Mouse (Mus musculus) megakaryocyte-erythroid progenitor cell, adult 5-6 weeks (primary cell): Measurements from ENCODE around the gene Etnk1. TPM values are rescaled to one million over a fixed set of nuclear protein-coding genes. Genes with fewer than 3 reads are reported as not detected.
A peak's percentile ranks its signal among the peaks of the same experiment; 100 is the strongest.

Source experiments
- ATAC-seq: replicated peaks from 2 replicates; pipeline ENCODE4 v1.8.0; 2016; ENCODE audit warnings: mild to moderate bottlenecking, inconsistent platforms; ENCODE audit not compliant: severe bottlenecking, poor library complexity, low FRiP score, low TSS enrichment
- total RNA-seq, 2 experiments: library from RNA; stranded (forward) in 1 of 2; stranded (reverse) in 1 of 2; fragments of 200-1000, 215-1000 nt in 1 of 2; fragments of >200 nt in 1 of 2; fragmentation: Nextera tagmentation in 1 of 2; gene quantifications; 2 replicates each; pipeline ENCODE4 v1.2.3; 2014 to 2017

Etnk1 gene
- total RNA-seq, 2 experiments from 2014 or later: 65.0 to 86.4 TPM

DNA sequence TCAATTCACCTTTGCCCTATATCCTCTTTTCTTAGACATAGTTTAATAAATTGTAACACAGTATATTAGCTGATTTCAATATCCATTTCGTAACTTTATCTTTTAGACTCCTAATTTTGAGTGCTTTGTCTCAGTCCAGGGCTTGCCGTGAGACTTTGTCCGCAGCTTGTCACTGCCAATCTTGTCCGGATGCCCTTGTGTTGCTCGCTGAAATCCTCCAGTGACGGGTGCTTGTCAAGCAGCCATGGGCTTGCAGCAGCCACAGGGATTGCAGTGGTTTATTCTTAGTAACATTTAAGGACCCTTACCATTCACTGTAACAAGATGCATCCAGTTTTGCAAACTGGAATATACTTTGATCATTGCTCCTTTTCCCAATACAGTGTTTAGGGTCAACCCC is 26.6 kb downstream of the Etnk1 start:
- ATAC-seq: no peak

DNA sequence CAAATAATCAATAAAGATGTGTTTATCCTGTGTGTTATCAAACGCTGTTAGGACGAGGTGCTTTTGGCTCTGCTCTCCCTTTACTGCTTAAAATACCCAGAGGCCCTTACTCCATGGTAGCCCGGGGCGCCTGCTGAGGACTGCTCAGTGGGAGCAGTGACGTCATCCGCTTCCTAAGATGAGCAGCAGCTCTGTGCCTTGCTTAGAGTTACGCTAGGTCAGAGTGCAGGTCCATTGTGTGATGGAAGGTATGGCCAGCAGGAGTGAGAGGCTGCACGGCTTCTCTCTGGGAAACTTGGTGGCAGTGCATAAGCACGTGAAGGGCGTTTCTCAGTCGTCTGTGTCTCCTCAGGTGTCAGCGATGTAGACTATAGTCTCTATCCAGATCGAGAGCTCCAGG is 30.0 kb downstream of the Etnk1 start:
- no peak for ATAC-seq

DNA sequence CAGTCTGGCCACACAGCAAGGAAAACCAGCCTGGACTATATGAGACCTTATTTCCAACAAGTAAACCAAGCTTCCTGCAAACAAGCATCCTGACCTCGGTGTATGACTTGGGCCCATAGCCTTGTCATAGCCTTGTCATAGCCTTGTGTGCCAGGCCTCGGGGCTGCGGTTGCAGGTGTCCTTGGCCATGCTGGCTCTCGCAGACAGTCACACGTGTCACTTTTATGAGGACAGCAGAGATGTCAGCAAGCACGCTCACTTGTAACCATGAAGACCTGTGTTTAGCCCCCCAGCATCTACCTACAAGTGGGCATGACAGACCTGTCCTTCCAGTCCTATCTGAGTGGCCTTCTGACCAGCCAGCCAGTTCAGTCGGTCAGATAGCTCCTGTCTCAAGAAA is 31.4 kb downstream of the Etnk1 start:
- no peak for ATAC-seq

DNA sequence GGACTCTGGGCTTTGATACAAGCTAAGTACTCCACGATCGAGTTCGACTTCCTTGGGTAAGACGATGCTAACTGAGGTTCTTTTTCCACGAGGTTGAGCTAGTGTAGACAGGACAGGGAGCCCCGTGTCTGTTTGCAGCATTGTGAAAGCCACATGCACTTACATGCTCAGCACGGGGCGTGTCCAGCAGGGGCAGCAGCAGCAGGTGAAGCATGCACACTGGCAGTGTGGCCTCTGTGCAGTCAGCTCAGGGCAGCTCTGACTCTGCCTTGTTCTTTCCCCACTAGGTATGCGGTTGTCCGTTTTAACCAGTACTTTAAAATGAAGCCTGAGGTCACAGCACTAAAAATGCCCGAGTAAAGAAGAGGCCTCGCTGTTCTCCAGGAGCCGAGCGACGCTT is 36.1 kb downstream of the Etnk1 start:
- no peak for ATAC-seq

DNA sequence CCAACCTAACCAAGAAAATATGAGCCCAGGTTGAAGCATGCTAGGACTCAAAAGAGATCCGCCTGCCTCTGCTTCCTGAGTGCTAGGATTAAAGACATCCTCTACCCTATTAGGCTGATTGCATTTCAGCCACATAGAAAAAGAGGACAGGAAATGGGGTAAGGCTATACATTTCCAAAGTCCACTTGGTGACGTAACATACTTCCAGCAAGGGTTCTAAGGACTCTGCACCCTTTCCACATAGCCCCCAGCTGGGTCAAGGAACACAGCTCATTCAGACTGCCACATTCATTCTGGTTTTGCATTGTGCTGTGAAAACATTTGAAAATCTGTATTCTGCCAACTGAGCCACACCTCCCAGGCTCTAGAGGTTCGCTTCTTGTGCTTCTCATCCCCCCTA is 41.9 kb downstream of the Etnk1 start:
- no peak for ATAC-seq

DNA sequence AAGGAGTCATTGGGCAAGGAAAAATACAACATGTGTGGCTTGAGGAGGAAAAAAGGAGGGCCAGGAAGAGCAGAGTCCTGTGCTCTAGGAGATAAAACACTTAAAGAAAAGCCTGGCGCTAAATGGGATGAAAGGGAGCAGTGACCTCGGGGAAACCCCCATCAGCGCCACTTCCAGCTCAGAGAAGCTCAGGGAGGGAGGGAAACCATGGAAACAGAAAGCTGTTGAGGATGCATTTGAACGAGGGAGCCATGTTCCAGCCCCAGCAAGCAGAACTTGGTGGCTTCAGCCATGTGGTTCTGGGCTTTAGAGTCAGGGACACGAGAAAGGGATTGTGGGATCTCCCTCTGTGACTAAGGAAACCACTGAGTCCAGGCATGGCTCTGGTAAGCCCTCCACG is 45.7 kb downstream of the Etnk1 start:
- no peak for ATAC-seq

DNA sequence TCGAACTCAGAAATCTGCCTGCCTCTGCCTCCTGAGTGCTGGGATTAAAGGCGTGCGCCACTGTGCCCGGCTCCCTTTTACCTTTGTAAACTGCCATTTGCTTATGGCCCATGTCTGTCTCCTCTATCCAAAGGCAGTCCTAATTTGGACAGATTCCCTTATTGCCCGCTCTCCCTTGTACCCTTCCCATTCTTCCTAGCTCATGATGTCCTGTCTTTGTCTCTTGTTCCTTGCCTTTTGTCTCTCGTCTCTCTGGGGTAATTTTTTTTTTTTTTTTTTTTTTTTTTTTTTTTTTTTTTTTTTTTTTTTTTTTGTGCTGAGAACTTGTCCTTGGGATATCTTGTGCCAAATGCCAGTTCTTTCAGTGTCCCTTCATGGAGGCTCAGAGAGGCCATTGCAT is 46.4 kb downstream of the Etnk1 start:
- ATAC-seq: no peak

DNA sequence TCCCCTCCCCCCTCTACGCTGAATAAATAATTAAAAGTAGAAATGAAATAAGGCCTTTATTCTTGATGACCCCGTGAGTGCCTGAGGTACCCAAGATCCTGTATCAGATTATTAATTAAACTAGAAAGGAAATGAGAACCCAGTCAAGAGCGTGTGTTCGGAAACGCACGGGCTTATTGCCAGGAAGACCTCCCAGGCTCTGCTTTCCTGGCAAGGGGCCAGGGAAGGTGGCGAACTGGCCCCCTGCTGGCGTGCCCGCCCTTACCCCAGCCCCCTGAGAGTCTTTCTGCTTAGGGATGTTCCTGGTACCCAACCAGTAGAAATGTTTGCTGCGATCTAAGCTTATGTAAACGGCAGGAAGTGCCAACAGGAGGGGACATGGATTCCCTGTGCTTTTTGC is 49.2 kb downstream of the Etnk1 start:
- ATAC-seq: no peak

DNA sequence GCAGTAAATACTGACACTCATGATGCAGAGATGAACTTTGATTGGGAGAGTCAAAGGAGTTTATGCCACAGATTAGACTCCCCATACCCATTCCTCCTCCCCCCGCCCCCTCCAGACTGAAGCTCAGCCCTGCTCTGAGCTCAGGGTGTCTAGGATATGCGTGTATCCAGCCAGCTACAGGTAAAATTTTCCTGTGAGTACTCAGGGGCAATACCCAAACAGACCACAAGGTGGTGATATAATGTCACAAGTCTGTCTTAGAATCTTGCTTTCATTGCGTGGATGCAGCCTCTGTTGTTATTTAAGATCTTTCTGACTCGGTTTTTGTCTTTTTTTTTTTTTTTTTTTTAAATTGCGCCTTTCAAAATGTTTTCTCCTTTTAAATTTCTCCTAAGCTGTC is 52.3 kb downstream of the Etnk1 start:
- ATAC-seq: peak; percentile 81

DNA sequence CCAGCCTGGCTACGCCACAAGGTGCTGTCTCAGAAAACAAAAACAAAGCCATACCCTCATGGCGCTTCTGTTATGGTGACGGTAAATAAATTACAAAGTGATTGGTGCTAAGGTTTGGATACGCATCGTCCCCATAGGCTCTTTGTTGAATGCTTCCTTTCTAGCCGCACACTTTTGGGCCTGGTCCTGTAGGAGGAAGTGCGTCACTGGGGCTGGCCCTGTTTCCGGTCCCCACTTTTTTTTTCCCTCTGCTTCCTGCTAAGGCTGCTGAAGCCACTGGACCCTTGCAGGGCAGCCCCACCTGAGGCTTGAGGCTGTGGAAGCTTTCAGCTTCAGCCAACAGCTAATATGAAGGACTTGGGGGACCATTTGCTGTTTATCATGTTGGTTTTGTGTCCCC is 54.2 kb downstream of the Etnk1 start:
- ATAC-seq: no peak

DNA sequence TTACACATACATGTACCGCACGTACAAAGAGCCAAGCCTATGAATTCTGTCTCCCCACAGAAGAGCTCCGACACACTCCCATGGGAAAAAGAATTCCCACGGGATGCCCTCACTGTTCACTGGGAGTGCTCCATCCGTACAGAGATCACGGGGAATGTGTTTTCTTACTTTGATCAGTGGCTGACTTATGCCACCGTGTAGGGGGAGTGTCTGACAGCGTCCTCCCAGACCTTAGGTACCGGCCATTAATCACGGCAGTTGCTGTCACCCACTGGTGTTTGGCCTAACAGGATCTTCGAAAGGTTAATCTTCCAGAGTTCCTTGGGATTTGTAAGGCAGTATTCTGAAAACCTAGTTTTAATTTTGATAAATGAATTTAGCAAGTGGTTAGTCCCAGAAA is 57.0 kb downstream of the Etnk1 start:
- no peak for ATAC-seq

DNA sequence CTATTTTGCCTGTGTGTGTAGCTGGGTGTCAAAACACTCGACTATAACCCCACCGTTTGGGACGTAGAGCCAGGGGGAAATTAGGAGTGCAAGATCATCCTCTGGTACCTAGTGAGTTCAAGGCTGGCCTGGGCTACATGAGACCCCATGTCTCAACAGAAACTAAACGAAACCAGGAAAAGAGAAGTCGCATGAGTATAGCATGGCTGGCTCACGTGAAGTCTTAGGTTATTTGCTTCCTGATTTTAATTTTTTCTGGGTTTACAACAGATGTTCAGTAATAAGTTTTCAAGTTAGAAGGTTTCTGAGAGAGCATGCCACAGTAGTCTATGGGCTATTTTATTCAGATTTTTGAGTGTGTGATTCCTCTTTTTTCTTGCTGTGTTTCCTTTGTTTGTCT is 57.9 kb downstream of the Etnk1 start:
- no peak for ATAC-seq

DNA sequence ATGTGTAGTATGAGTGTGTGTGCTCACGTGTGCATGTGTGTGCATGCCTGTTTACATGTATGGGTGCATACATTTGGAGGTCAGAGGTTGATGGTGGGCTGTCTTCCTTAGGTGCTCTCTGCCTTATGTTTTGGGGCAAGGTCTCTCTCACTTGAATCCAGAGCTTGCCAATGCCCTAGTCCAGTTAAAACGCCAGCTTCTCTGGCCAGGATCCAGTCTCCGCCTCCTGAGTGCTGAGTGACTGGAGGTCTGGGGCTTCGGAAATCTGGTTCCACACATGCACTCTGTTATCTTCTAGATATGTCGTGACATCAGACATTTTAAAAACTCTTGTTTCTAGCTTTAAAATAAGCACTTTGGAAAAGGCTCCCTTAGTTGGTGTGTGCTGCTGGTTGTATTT is 61.7 kb downstream of the Etnk1 start:
- 0 out of 2 replicates have a peak, but pooled peaks have one; percentile 17 for ATAC-seq

DNA sequence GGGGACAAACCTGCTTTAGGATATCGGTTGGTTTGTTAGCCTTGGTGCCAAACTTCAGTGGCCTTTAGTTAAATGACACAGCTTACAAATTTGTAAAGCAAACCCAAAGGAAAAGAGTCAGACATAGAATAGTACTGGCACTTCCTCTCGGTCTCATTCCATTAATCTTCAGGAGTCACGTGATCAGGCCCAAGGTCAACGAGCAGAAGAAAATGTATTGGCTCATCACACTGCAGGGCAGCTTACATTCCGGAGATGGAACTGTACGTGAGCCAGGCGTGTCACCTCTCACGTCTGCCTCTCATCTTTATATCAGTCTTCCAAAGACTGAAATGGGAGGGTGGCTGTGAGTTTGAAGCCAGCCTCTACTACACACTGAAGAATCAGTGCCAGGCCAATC is 62.9 kb downstream of the Etnk1 start:
- ATAC-seq: no peak

DNA sequence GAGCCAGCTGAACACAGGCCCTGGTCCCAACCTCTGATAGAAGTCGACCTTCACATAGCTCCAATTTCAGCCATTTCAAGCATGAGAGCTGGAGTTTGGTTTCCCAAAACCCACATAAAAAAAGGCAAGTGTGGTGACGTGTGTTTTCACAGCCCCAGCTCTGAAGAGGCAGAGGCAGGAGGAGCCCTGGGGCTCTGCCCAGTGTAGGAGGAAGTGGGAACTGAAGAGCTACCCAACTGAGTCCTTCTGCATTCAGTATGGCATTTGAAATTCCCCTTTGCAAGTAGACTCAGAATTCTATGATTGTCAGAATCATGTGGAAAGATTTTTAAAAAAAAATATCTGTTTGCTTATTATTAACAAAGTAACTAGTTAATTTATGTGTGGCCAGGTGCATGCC is 63.9 kb downstream of the Etnk1 start:
- ATAC-seq: no peak

DNA sequence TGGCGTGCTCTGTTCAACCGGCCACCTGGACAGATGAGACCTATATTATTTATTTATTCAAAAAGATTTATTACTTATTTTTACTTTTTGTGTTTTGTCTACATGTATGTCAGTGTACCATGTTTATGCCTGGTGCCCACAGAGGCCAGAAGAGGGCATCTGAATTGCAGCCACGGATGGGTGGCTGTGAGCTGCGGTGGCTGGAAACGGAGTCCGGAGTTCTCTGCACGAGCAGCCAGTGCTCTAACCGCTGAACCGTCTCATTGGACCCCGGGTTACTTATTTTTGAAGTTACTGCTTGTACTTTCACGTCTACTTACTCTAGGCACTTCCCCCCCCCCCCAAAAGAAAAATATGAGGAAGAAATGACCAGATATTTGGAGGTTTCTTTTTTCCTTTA is 65.7 kb downstream of the Etnk1 start:
- no peak for ATAC-seq

DNA sequence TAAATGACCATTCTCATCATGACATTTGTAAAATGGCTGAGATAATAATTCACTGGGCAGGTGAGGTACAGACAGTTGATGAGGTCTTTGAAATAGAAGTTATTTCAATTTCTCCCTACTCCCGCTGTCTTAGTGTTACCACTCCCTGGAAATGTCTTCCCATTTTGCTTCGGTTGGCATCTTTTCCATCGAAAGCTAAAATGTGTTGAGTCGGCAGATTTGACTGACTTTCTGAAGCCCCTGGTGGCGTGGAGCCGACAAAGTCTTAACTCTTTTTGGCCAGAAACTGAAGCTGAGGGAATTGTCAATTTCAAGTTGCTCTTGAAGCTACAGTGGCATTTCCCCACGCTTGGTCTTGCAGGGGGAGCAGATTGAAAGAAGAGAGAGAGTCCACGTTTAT is 67.8 kb downstream of the Etnk1 start:
- ATAC-seq: no peak

DNA sequence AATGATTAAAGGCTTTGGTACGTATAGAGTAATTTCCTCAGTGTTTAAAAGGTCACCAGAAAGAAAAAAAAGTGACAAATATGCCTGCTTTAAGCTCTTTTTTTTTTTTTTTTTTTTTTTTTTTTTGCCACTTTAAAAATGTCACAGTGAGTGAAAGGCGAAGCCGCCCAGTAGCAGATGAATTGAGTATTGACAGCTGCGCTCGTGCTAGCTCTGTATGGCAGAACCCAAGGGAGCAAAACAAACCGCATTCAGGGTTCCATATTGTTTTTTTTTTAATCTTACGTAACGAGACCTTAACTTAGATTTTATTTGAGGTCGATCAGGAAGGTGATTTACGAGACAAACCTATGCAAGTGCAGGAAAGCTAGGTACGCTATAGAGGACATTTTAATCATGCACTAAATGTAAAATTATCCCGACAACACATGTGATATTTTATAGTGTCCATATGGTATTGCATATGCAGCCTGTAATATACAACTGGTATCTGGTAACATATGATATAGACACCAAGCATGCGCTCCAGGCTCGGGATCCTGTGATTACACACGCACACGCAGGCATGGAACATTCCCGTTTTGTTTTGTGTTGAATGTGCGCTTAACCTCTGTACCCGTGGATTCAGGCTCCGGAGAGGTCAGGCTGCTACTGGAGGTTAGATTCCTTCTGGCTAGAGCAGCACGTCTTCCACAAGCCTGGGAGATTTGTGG is 72.5 kb downstream of the Etnk1 start:
- ATAC-seq: no peak

DNA sequence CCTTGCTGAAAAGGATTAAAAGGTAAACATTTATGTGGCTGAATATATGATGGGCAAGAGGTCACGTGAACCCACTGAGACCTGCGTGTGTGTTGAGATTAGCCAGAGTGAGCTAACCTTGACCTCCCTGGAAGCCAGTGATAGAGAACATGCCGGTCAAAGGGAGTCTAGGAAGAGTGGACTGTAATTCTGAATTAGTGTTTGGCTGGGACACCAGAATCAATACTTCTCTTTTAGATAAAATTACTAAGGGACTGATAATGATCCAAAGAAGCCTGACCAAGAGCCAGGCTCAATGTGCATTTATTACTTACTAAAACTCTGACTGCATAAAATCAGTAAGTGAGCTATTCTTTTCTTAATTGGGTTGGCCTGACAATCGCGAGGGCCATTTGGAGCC is 76.2 kb downstream of the Etnk1 start:
- ATAC-seq: no peak

DNA sequence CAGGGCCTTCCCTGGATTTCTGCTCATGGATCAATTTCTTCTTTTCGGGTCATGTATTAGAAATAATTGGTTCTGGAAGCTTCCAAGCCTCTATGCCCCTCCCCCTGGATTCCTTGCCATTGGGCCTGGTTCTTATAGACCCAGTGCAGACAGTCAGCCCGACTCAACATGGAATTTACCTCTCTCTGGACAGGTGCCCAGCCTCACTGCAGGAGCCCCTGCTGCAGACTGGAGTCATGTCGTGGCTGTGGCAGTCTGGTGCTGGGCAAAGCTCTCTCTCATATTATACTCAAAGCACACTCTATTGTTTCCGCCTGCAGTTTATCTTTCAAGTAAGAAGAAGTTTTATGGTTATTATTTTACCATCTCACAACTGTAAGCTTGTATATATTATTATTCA is 90.9 kb downstream of the Etnk1 start:
- no peak for ATAC-seq

DNA sequence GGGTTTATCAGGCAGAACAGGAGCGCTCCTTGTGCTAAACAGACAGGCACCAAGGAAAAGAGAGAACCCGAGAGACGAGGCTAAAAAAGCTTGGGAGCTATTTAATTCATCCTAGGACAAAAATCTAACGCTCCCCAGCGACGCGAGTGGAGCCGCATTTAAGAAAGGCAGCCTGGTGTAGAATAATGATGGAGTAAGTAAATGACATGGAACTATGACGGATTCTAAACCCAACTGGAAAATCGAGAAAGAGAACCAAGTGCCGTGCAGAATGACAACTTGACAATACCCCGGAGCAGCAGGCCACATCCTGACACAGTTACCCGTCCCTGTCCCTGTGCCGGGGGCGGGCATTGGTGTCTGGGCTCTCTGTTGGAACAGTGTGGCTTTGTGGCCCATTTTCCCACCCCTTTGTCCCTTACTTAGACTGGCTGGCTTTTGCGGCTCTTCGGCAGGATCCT is 92.2 kb downstream of the Etnk1 start:
- no peak for ATAC-seq
